Mouse (Mus musculus) mouse trophoblast stem cell (cell line): ENCODE measurements around the gene Zfp541.

Experiments
- in situ Hi-C, 2 experiments: fragments of 300-500 bp; cut with MseI, MboI; formaldehyde crosslinking; loops; 2 replicates in 1 of 2; 3 replicates in 1 of 2; pipeline ENCODE4 v1.15.1; 2025

Gene Zfp541

DNA sequence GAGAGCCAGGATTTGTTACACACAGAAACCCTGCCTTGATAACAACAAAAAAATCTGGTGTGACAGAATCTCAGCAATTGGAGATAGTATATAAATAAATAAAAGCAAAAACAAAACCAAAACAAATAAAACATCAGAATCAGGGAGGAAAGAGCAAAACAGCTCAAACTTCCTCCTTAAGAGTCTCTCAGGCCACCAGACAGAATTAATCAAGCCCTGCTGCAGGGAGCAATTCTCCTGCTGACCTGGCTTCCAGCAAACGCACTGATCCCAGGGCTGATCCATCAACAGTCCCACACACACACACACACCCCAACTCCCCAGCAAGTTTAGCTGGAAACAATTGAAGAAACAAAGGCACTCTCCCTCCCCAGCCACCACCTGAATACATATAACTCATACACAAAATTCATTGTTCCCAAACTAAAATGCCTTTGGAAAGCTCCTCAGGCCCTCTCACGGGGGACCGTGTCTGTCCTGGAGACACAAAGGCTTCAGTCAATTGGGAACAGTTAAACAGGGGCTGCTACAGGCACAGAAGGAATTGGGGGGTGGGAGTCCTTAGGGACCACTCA, 17.7 kb upstream of the Zfp541 start:
- in situ Hi-C loops, result loop anchor here in 1 of 2 experiments (10.0 kb wide), 1 partner anchor 59 kb away; no protein-coding TSS in a partner anchor

DNA sequence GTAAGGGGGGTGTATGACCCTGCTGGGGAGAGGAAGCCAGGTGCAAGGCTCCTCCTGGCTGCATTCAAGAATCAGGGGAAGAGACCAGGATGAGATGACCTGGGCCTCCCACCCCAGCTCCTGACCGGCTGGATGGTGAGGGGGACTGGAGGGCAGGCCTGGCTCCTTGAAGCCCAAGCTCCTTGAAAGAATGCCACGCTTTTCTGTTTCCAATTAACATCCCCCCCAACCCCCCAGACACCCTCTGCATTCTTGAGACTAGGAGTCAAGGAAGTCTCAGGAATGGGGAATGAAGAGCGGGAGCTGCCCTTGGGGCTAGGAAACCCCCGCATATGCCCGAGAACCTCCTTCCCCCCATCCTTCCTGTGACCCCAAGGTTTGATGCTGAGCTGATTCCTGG, 17.1 kb upstream of the Zfp541 start:
- in situ Hi-C loops, result loop anchor here in 1 of 2 experiments (10.0 kb wide), 1 partner anchor 60 kb away; no protein-coding TSS in a partner anchor

DNA sequence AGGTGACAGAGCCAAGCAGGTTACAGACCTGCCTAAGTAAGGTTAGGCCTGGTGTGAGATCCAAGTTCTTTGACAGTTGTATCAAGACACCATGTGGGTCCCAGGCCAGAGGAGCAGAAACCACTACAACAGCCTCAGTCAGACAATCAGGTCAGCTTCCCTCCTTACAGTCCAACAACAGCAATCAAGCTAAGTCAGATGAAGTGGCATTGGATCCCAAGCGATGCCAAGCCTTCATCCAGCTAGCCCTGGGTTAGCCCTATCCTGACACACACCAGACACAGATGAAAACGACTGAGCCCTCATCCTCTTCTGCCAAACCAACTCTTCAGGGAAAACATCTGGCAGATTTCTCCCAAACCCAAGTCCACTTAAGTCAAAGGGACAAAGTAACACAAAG, 16.1 kb upstream of the Zfp541 start:
- in situ Hi-C loops, result loop anchor here in 1 of 2 experiments (10.0 kb wide), 1 partner anchor 61 kb away; no protein-coding TSS in a partner anchor

DNA sequence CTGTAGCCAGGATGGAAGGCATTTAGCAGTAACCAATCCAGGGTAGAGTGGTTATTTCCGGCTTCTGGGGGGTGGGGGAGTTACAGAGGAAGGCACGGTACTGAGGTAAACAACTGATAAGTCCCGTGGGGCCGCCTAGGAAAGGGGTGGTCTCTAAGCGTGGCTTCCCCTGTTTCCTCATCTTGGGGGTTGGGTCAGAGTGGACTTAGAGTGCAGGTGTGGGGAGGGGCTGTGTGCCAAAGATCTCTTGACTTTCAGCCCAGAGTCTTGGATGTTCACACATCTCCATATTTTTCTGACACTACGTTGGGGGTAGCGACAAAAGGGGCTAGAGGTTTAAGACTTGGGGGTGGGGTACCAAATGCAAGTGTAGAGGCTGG, 15.5 kb upstream of the Zfp541 start:
- in situ Hi-C loops, result loop anchor here in 1 of 2 experiments (10.0 kb wide), 1 partner anchor 61 kb away; no protein-coding TSS in a partner anchor

DNA sequence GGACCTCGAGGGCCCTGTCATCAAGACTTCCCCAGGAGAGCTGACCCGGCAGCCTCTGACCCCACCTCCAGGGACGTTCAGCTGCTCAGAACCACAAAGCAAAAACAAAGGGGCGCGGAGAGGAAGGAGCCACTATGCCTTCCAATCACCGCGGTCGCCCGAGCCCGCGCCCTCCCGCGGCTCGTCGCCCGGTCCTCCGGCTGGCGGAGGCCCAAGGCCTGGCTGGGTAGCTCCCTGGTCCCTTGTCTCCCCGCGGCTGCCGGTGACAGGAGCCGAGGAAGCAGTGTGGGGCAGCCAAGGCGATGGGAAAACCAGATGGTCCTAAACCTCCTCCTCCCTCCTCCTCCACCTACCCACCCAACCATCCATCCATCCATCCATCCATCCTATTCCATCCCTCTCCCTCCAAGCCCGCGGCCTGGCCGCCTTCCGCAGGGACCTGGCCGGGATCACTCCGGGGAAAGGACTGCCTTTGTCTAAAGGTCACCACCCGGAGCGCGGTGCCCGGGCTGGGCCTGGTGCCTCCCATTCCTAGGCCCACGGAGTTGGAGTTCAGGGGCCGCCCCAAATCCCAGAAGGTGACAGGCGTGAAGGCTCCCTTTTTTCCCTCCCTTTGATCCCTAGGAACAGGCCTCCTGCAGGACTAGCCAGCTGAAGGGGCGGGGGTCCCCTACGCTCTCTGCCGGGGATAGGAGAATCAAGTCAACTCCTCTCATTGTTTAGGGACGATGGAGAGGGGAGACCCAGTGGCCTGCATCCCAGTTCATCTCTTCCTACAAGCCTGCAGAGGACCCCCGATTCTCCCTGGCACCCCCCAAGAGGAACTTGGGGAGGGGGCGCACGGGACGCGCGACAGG, 14.9 kb upstream of the Zfp541 start:
- in situ Hi-C loops, result loop anchor here in 1 of 2 experiments (10.0 kb wide), 1 partner anchor 62 kb away; no protein-coding TSS in a partner anchor

DNA sequence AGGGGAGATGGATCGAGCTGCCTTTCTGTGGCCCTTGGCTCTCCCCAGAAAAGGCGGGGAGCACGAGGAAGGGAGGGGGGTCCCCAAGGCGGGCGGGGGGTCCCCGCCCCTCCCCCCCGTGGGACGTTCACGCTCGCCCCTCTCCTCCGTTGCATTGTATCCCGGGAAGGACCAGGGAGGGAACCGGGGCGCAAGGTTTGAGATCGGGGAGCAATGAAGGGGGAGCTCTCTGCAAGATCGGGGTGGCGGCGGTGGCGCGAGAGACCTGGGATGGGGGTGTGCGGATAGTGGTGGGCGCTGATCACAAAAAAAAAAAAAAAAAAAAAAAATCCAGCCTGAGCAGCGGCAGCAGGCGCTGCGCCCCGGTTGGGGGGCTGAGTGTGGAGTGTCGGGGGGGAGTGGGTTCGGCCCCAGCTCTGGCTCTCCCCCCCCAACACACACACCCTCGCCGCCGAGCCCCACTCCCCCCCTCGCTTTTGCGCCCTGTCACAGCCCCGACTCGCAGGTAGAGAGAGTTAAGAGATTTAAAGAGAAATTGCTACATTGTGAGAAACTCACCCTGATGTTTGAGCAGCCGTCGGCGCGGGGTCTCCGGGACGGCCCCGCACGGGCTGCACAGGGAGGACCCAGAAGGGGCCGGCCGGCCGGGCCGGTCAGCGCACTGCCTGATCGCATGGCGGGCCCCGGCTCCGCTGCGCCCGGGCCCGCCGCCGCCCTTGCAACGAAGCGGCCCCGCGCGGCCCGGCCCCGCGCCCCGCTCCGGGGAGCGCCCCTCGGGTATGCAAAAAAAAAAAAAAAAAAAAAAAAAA, 14.1 kb upstream of the Zfp541 start, which contains the start of gene Bicra:
Gene Bicra, minus strand, starts transcription at position 584 of the 809 bp plus-strand sequence.
- in situ Hi-C loops, result loop anchor here in 1 of 2 experiments (10.0 kb wide), 1 partner anchor 63 kb away; no protein-coding TSS in a partner anchor

DNA sequence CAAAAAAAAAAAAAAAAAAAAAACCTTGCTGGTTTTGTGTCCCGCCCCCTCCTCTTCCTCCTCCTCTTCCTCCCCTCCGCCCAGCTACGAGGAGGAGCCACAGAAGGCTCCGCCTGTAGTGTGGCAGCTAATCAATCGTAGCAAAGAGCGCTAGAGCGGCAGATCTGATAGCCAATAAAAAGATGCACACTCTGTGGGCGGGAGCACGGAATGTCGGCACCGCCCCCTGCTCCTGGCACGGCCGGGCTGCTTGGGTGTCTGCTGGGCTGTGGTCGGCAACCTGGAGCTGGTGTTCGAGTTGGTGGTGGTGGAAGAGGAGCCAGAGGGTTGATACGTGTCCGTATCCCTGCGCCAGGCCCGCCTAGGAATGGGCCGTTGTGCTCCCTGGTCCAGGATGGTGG, 13.4 kb upstream of the Zfp541 start:
- in situ Hi-C loops, result loop anchor here in 1 of 2 experiments (10.0 kb wide), 1 partner anchor 63 kb away; no protein-coding TSS in a partner anchor

DNA sequence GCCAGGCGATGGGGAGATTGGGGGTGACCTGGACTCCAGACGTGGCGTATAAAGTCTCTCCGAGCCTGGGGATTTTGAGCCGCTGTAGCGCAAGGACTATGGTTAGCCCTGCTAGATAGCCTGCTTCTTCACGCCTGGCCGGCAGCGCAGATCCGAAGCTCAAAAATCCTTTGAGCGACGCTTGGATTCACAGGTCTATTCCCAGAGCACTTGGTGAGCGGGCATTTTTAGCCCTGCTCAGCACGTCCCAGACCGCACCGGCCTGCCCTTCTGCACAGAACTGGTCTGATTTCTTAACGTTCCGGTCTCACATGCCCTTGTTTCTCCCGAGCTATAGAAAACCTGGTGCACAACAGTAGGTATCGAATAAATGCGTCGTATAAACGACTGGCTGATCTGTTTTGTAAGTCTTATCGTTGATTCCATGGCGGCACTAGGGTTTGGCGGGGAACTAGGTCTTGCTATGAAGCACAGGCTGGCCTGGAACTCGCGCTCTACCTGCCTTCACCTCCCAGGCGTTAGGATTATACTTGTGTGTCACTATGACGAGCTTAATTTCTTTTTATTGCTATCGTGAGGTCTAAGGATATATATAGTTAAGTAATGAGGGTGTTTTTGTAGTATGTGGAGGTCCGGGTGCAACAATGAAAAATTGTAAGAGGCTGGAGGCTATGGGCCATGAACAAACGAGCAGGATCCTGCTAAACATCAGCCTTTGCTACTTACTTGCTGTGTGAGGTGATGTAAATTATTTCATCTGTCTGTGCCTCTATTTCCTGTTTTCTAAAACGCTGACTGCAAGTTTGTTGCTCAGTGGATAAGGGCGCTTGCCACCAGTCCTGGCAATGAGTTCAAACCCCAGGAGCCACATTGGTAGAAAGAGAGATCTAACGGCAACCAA, 12.7 kb upstream of the Zfp541 start:
- in situ Hi-C loops, result loop anchor here in 1 of 2 experiments (10.0 kb wide), 1 partner anchor 64 kb away; no protein-coding TSS in a partner anchor

DNA sequence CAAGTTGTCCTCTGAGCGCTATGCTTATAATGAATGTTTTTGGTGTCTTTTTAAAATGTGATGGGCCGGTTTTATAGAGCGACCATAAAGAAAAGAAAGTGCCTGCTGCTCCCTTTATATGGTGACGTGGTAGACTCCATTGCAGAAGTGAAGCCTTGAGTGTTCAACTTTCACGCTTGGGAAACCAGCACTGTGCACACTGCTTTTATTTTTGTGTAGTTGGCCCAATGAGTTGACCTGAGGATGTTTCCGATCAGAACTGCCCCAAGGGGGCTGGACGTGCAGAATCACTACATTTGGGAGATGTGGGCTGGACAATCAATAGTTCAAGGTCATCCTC, 12.1 kb upstream of the Zfp541 start:
- in situ Hi-C loops, result loop anchor here in 1 of 2 experiments (10.0 kb wide), 1 partner anchor 65 kb away; no protein-coding TSS in a partner anchor

DNA sequence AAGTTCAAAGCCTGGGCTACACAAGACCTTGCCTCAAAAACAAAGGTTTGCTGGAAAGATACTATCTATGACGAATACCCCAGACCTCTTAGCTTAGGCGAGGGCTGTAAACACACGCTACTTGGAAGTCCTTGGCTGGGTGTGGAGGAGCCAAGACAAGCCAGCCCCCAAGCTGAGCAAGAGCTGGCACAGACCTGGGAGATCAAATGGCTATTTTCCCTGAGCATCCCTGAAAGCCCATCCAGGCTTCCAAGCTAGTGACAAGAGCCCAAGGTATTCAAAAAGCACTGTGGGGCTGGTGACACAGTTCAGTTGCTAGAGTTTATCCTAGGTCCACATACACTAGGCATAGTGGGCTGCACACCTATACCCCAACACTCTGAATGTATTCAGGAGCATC, 11.0 kb upstream of the Zfp541 start:
- in situ Hi-C loops, result loop anchor here in 1 of 2 experiments (5.0 kb wide), 1 partner anchor 73 kb away; no protein-coding TSS in a partner anchor

DNA sequence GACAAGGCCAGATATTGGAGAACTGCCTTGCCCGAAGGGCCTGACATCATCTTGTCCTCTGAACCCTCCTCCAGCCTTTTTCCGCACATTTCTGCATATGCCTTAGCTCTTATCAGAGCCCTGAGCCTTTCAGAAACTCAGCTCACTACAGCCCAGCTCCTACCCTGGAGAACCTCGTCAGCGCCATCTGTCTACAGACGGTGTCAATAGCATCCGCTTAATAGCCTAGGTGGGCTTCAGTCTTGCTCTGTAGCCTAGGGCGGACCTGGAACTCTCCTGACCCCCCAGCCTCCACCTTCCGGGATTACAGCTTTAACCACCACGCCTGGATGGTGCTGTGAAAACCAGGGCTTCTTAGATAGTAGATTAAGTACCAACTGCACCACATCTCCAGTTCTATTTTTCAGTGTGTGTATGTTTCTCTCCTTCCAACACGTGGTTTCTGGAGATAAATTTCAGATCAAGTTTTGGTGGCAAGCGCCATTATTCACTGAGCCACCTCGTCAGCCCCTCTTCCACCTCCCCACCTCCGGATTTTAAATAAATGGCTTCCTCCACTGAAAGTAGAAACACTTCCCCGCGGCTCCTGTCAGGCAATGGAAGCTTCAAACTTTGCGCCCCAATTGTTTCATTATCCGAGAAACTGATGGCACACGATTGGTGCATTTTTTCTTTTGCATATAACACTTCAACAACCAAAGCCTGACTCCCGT, 9.6 kb upstream of the Zfp541 start:
- in situ Hi-C loops, result loop anchor here in 1 of 2 experiments (5.0 kb wide), 1 partner anchor 75 kb away; no protein-coding TSS in a partner anchor

DNA sequence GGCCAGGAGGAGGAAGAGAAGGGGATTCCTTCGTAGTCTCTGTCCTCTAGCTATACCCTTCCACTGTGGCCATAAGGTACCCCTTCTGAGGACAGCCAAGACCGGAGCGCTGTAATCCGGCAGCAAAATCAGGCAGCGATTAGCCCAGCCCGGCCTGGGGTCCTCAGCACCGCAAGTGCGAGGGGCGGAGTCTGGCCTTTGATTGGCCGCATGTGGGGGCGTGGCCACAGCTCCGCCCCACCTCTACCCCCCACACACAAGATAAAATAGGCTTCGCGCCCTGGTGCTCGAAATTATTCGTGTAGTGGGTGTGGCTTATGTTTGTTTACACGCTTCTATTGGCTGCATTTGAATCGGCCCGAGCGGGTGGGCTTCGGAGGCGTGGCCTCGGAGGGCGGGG, 8.9 kb upstream of the Zfp541 start:
- in situ Hi-C loops, result loop anchor here in 1 of 2 experiments (5.0 kb wide), 1 partner anchor 75 kb away; no protein-coding TSS in a partner anchor

DNA sequence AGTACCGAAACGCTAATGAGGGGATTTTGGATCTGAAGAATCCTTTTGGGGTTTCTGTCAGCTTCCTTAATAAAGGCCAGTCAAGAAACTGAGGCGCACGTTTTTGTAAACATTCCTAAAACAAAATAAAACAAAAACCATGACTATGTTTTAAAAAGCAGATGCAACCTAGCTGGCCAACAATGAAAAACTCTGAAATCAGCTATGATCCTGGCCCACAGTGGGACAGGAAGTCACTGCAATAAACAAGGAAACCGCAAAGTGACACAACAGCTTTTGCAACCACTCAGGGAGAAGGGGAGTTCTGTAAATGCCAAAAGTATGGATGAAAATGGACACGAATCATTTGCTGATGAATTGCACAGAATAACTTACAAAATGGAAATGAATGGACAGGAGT, 8.5 kb upstream of the Zfp541 start:
- in situ Hi-C loops, result loop anchor here in 1 of 2 experiments (5.0 kb wide), 1 partner anchor 76 kb away; no protein-coding TSS in a partner anchor

DNA sequence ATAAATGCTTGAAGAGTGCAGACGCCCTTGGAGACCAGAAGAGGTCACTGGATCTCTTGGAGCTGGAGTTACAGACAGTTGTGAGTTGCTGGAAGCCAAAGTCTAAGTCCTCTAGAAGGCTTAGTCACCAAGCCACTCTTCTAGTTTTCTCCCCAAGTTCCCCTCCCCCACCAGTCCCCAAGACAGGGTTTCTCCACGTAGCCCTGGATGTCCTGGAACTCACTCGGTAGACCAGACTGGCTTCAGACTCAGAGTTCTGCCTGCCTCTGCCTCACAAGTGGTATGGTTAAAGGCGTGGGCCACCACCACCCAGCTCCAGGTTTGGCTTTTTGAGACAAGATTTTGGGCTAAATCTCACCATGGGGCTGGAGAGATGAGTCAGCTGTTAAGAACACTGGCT, 6.6 kb upstream of the Zfp541 start:
- in situ Hi-C loops, result loop anchor here in 1 of 2 experiments (5.0 kb wide), 1 partner anchor 78 kb away; no protein-coding TSS in a partner anchor

DNA sequence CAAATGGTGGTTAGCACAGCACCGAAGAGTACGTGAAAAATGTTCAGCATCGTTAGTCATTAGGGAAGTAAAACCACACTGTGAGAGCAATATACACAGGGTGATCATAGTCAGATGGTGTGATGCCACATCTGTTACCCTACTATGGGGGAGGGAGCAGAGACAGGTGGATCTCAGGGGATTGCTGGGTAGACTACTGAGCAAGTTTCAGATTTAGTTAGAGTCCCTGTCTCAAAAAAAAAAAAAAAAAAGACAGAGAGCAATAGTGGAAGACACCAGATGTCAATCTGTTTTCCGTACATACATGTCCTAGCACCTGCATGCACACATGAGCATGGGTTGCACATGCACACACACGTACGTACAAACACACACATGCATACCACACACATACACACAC, 5.9 kb upstream of the Zfp541 start:
- in situ Hi-C loops, result no loop called here

DNA sequence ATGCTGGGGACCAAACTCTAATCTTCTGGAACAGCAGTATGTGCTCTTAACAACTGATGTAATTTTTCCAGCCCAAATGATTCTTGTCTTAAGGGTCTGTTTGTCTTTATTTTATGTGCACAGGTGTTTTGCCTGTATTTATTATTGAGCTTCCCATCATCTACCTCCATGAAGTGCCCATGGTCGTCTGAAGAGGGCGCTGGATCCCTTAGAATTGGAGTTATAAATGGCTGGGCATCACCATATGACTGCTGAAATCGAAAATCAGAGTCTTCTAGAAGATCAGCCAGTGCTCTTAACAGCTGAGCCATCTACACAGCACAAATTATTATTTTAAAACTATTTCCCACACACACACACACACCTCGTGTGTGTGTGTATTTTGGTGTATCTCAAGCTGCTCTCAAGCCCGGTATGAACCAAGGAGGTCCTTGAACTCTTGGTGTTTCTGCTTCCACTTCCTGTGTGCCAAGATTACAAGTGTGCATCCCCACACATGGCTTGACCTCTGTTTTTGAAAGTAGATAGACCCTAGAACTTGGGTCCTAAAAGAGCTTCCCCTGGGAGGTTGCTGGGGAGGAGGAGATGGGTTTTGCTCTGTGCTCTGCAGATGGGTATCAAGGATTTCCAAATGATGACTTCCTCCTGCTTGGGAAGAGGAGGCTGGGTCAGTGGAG, 5.0 kb upstream of the Zfp541 start:
- in situ Hi-C loops, result no loop called here

DNA sequence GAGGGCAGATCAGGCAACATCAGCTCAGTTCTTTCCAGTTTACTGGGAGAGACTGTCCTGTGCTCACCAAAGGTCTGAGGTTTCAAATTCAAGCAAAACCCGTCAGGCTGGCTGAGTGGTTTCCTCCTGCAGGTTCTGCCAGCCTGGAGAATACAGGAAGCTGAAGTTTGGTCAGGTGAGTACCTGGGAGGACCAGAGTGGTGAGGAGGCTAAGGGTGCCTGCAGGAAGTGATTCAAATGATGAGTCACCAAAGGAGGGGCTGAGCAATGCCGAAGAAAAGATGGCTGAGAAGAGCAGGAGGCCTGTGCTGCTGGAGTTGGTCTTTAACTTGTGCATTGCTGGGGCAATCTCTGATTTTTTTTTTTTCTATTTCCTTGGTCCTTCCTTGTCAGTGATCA, 4.5 kb upstream of the Zfp541 start:
- in situ Hi-C loops, result no loop called here

DNA sequence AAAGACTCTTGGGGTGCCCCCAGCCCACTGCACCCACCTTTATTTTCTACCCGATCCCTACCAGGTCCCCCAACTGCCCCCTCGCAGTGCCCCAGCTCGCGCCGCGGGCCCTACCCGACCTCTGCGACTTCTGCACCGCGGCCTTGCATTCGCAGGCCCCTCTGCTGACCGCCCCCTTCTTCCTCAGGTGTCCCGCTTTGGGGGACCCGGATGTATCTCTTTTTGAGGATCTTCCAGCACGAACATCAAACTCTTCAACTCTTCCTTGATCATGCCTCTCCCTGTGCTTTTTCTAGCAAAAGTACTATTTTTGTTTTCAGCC, 446 bp downstream of the Zfp541 start:
- in situ Hi-C loops, result no loop called here

DNA sequence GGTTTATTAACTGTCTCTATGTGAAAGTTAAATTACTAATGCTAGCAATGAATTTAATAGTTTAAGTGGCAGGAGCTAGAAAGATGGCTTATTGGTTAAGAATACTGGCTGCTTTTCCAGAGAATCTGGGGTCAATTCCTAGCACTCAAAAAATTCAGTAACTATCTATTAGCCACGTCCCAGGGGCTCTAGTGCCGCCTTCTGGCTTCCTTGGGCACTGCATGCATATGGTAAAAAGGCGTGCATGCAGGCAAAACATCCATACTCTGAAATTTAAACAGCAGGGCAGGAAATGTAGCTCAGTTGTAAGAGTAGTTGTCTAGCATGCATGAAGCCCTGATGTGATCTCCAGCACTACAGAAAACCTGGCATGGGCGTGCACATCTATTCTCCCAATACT, 1.9 kb downstream of the Zfp541 start:
- in situ Hi-C loops, result no loop called here
